Mouse (Mus musculus) kidney, postnatal 14 days (tissue): ENCODE results near the gene Naa38.

Experiments
- DNase-seq: peaks from one replicate; pipeline ENCODE4 v3.0.0; 2022; ENCODE audit warnings: mixed read lengths

The Naa38 gene

GRCm38 (mm10) chr11:69415327-69415667 is 20.0 kb downstream of the Naa38 start:
- peak; percentile 84 for DNase-seq

GRCm38 (mm10) chr11:69415668-69416451 is 20.6 kb downstream of the Naa38 start:
- peak; percentile 82 for DNase-seq

GRCm38 (mm10) chr11:69416509-69416908 is 21.2 kb downstream of the Naa38 start:
- DNase-seq, result no peak

GRCm38 (mm10) chr11:69416921-69417448 is 21.7 kb downstream of the Naa38 start:
- DNase-seq, result no peak

GRCm38 (mm10) chr11:69417449-69418384 is 22.4 kb downstream of the Naa38 start:
- DNase-seq, result peak; percentile 98

GRCm38 (mm10) chr11:69418481-69419442 is 23.5 kb downstream of the Naa38 start:
- DNase-seq, result peak; percentile 97

- DNase-seq, result peak; percentile 63
Measured at GRCm38 (mm10) chr11:69419443-69419812, 24.1 kb downstream of the Naa38 start.

GRCm38 (mm10) chr11:69419813-69420553 is 24.7 kb downstream of the Naa38 start:
- peak; percentile 79 for DNase-seq

GRCm38 (mm10) chr11:69420554-69421000 is 25.3 kb downstream of the Naa38 start:
- no peak for DNase-seq

- DNase-seq, result no peak
Measured at GRCm38 (mm10) chr11:69421131-69421977, 26.1 kb downstream of the Naa38 start.

- DNase-seq, result no peak
Measured at GRCm38 (mm10) chr11:69422842-69423241, 27.6 kb downstream of the Naa38 start.

- no peak for DNase-seq
Measured at GRCm38 (mm10) chr11:69423885-69424284, 28.6 kb downstream of the Naa38 start.

- DNase-seq, result no peak
Measured at GRCm38 (mm10) chr11:69426246-69426645, 31.0 kb downstream of the Naa38 start.

GRCm38 (mm10) chr11:69428751-69429150 is 33.5 kb downstream of the Naa38 start:
- peak; percentile 84 for DNase-seq

GRCm38 (mm10) chr11:69429313-69429712 is 34.0 kb downstream of the Naa38 start:
- peak; percentile 38 for DNase-seq

- DNase-seq, result no peak
Measured at GRCm38 (mm10) chr11:69430631-69431030, 35.3 kb downstream of the Naa38 start.

- peak; percentile 90 for DNase-seq
Measured at GRCm38 (mm10) chr11:69431829-69432639, 36.7 kb downstream of the Naa38 start.

GRCm38 (mm10) chr11:69432640-69432982 is 37.3 kb downstream of the Naa38 start:
- DNase-seq, result no peak

GRCm38 (mm10) chr11:69433189-69433588 is 37.9 kb downstream of the Naa38 start:
- DNase-seq, result no peak

- no peak for DNase-seq
Measured at GRCm38 (mm10) chr11:69437291-69437690, 42.0 kb downstream of the Naa38 start.
